Mouse (Mus musculus) erythroblast, adult 5-6 weeks (primary cell): Measurements from ENCODE around the gene Camta1. TPM values are rescaled to one million over a fixed set of nuclear protein-coding genes. Genes with fewer than 3 reads are reported as not detected.
"Not testable (repeated sequence)": the region's sequence is repeated elsewhere in the genome, so short reads cannot be mapped to it uniquely, and the experiment has no call there.

Experiments
- ATAC-seq: replicated peaks from 2 replicates; pipeline ENCODE4 v1.8.0; 2016; ENCODE audit warnings: moderate number of reproducible peaks, mild to moderate bottlenecking, moderate TSS enrichment, inconsistent platforms; ENCODE audit not compliant: poor library complexity, low FRiP score, severe bottlenecking
- total RNA-seq, 2 experiments: library from RNA; stranded (forward) in 1 of 2; stranded (reverse) in 1 of 2; fragments of 150-400 nt in 1 of 2; fragments of 200-764, 138-1000 nt in 1 of 2; gene quantifications; 2 replicates each; pipeline versions ENCODE4 v1.2.3 to v1.2.4; 2015 to 2017; ENCODE audit warnings: low replicate concordance in 2 of 2

The Camta1 gene
- total RNA-seq, 2 experiments from 2014 or later, result 11.7 to 25.7 TPM

- ATAC-seq, result peak; percentile 87
Observed at GRCm38 (mm10) chr4:150909451-150910156, 952.1 kb downstream of the Camta1 start.

- not testable (repeated sequence) for ATAC-seq
Observed at GRCm38 (mm10) chr4:150908512-150908911, 953.2 kb downstream of the Camta1 start.

GRCm38 (mm10) chr4:150907099-150907498 lies 954.6 kb downstream of the Camta1 start:
- no peak for ATAC-seq

- no peak for ATAC-seq
Observed at GRCm38 (mm10) chr4:150903091-150903742, 958.5 kb downstream of the Camta1 start.

GRCm38 (mm10) chr4:150902062-150902461 lies 959.6 kb downstream of the Camta1 start:
- ATAC-seq, result peak; percentile 18; the same call in 1 of the 2 replicates

GRCm38 (mm10) chr4:150901651-150902050 lies 960.0 kb downstream of the Camta1 start:
- ATAC-seq, result peak; percentile 69

GRCm38 (mm10) chr4:150900486-150900885 lies 961.2 kb downstream of the Camta1 start:
- ATAC-seq, result no peak

- ATAC-seq, result peak; percentile 77
Observed at GRCm38 (mm10) chr4:150898716-150899365, 962.8 kb downstream of the Camta1 start.

GRCm38 (mm10) chr4:150896896-150897624 lies 964.6 kb downstream of the Camta1 start:
- ATAC-seq, result no peak

- no peak for ATAC-seq
Observed at GRCm38 (mm10) chr4:150894718-150895501, 966.8 kb downstream of the Camta1 start.

GRCm38 (mm10) chr4:150891308-150891707 lies 970.4 kb downstream of the Camta1 start:
- no peak for ATAC-seq

- ATAC-seq, result no peak
Observed at GRCm38 (mm10) chr4:150889955-150890315, 971.7 kb downstream of the Camta1 start.

- ATAC-seq, result no peak
Observed at GRCm38 (mm10) chr4:150889273-150889954, 972.3 kb downstream of the Camta1 start.

- no peak for ATAC-seq
Observed at GRCm38 (mm10) chr4:150888492-150888891, 973.2 kb downstream of the Camta1 start.

- ATAC-seq, result no peak
Observed at GRCm38 (mm10) chr4:150887903-150888302, 973.8 kb downstream of the Camta1 start.

- ATAC-seq, result no peak
Observed at GRCm38 (mm10) chr4:150882632-150883031, 979.0 kb downstream of the Camta1 start.

GRCm38 (mm10) chr4:150880364-150880763 lies 981.3 kb downstream of the Camta1 start:
- ATAC-seq, result no peak

- no peak for ATAC-seq
Observed at GRCm38 (mm10) chr4:150879631-150880030, 982.0 kb downstream of the Camta1 start.

GRCm38 (mm10) chr4:150875393-150875792 lies 986.3 kb downstream of the Camta1 start:
- no peak for ATAC-seq
